Mouse (Mus musculus) common myeloid progenitor, adult 5-6 weeks (primary cell): ENCODE results near the gene Popdc3. TPM values are rescaled to one million over a fixed set of nuclear protein-coding genes. Genes with fewer than 3 reads are reported as not detected.

Experiments
- total RNA-seq: library from RNA; stranded (forward); fragments of 200-1000, 187-1606 nt; gene quantifications from 2 replicates; pipeline ENCODE4 v1.2.3, GENCODE M21; 2017

The Popdc3 gene
- total RNA-seq, 1 experiment from 2014 or later: not detected

Other genes starting within 250 kb of the Popdc3 start
- 14.4 and 15.0 TPM in 2 replicates for gene Prep, start 110.9 kb upstream of the Popdc3 start, total RNA-seq
- not detected in 2 replicates for gene Bves, start 157.7 kb downstream of the Popdc3 start, total RNA-seq